Mouse (Mus musculus) R1 (cell line): ENCODE data around the gene Gm20388.

ENCODE experiments used
- DNase-seq: peaks from one replicate; pipeline ENCODE4 v3.0.0-alpha.2; 2018; ENCODE audit warnings: low read depth, low spot score

The Gm20388 gene

DNA sequence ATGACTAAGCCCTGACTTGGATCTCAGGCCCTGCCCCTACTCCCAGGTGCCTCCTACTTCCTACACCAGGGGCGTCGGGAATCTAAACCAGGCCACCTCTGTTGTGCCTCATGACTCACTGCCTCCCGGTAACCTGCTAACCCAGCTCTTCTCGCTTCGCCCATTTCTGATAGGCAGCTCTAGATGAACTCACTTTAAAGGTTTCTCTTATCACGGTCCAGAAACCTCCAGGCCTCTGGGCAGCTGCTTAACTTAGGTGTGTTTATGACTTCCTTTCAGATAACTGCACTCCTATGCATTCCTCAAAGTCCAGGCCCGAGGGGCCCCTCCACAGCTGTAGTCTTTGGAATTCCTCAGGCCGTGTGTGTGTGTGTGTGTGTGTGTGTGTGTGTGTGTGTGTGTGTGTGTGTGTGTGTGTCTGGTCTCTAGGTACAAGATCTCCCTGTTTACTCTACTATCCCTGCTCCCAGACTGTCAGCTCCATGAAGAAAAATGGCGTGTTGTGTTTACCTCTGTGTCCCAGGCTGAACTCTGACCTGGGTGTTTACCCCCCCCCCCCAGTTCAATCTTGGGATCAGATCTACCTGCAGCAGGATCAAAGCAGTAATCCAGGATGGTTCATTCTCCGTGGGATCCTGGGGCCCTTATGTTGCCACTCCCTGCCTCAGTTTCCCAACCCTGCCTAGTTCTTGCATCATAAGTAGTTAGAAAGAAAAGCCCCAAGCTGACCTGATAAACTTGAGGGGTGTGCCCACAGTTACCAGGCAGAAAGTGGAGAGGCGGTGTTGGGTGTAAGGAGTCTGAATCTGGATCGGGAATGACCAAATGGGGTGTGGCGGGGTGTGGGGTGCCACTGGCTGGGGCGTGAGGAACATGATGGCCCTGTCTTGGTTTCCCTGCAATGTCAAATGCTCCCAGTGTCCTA lies 2725.5 kb downstream of the Gm20388 start:
- no peak for DNase-seq

DNA sequence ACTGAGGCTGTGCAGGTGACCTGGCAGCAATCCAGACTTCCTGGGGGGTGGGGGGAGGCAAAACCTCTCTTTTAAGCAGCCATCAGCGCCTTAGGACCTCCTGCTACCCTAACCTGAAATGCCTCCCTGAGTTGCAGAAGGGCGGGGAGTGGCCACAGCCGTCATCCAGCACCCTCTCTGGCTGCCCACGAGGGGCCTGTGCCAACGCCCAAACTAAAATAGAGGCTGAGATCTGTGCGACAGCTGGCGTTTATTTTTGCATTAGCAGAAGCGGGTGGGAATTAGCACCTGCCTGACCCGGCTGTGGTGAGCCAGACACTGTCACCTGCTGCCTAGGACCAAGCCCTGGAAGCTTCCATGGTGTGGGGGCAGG lies 2726.1 kb downstream of the Gm20388 start:
- no peak for DNase-seq

DNA sequence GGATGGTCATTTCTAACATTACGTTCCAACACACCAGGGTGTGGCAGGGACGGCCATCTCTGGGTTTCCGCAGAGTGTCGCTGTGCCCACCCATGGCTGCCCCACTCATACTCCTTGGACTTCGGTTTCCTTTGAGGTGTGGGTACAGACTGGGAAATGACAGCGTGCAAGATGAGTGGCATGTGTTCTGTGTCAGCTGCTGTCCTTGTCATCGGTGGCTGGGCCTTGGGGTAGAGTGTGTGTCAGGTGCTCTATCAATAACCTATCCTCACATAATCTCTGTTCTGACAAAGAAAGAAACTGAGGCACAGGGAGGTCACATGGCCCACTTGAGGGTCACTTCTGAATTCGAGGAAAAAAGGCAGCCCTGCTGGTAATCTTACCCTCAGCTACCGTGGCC lies 2726.6 kb downstream of the Gm20388 start:
- no peak for DNase-seq

DNA sequence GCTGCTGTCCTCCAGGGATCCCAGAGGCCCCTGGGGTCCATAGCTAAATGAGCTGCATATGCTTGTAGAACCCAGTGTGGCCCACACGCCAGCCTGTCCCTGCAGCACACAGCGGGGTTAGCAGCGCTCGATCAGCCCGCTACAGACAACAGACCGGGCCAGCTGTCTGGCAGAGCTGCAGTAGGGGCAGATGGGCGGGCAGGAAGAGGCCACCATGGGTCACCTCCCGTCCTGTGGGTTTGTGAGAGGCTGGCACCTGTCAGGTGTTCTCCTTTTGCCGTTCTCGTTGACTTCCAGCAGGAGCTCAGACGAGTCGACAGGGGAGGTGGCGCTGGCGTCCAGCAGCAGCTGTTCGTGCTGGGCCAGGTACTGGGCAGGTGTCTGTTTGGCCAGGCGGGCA lies 2728.0 kb downstream of the Gm20388 start:
- no peak for DNase-seq

DNA sequence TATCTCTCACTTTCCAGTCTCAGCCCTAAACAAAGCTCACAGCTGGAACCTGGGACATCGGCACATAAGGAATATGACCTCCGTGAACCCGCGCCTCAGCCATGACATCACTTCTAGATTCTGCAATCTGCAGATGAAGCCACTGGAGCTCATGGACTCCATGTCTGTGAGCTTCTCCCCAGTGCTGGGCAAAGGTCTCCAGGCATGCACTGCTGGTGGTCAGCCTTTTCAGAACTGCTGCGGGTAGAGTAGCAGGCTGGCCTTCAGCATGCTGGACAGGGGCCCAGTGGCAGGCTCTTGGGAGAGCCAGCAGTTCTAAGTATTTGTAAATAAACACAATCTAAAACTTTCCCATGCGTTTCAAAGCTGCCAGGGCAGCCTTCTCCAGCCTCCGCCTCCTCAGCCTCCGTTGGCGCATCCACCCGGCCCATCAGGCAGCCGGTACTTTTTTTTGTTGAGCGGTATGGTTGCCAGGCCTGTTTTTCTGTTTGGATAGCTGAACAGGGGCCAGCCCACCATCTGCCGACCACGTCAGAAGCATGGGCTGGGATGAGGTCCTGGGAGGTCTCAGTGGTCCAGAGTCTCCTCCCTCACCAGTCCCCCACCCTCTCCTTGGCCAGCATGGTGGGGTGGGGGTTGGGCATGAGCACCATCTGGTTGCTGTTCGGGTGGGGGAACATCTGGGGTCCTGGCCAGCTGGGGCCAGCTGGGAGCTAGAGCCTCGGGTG lies 2729.0 kb downstream of the Gm20388 start:
- DNase-seq: no peak

DNA sequence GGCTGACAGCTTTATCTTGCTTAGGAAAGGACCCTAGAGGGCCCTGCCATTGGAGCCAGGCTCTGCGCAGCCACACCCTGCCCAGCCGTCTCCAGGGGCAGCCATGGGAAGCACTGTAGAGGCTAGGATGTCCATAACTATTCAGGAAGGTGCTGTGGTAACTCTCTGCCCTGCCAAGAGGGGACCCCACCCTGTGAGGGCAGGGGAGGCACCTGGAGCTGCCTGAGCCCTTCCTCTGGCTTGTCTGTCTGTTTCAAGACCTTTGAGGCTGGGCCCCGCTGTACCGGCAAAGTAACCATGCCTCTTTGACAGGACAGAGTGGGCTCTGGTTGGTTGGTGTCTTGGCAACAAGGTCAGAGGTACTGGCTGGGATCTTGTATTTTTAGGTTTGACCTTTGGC lies 2730.2 kb downstream of the Gm20388 start:
- DNase-seq: no peak

DNA sequence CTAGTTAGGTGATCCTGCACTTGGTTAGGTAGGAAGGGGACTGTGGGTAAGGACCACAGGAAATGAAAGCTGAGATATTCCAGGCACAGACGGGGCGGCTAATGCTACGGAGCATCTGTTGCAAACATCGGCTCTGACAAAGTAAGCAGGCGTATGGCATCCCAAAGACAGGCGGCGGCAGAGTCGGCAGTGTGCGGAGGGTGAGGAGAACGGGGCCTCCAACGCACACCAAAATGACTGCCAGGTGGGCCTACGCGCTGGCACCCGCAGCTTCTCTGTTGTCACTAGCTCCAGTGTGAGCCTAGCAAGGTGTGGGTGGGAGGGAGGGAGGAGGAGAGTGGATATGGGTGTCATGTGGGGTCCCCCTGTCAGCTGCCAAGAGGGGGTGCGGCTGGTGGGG lies 2730.8 kb downstream of the Gm20388 start:
- no peak for DNase-seq

DNA sequence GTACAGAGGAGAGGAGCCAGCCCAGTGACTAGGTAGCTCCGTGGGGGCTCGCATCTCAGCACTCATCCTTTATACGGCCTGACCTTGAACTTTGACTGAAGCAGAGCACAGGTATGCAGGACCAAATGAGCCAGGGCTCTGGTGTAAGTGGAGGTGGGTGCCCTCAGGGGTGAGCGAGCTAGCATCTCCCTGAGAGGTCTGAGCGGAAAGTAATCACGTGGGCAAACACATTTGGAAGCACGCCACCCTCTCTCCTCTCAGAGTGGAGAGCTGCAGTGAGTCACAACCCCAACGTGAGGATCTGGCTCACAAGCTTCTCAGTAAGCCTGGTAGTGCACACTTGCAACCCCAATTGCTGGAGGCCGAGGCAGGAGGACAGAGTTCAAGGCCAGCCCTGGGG lies 2731.4 kb downstream of the Gm20388 start:
- no peak for DNase-seq

DNA sequence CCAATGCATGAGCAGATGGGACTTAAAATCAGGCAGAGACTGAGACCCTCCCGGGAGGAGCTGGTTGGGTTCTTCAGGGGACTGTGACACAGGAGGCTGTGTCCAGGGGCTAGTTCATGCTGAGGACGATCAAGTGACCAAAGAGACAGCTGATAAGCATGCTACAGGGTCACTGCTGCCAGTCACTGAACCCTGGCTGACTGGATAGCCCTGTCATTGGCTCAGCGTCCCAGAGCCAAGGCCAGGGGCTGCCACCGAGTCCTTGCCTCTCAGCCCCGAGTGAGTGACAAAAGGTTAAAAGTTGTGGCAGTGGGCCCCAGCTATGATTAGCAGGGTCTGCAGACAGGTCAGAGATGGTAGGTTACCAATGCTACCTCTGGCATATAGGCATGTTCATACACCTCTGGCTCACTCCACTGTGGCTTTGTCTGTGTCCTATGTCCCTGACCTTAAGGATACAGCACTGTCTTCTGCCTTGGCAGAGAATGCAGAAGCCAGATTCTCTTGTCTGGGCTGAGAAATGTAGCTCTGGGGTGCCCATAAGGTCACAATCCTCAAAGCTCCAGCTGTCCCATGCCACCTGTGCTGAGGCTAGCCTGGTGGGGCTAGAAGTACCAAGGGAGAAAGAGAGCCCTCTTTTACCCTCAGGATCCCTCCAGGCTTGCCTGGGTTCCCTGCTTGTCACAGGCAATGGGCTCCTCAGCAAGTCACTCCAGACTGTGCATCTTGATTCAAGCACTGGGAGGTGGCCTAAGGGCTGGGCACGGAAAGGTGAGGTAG lies 2733.7 kb downstream of the Gm20388 start:
- no peak for DNase-seq

DNA sequence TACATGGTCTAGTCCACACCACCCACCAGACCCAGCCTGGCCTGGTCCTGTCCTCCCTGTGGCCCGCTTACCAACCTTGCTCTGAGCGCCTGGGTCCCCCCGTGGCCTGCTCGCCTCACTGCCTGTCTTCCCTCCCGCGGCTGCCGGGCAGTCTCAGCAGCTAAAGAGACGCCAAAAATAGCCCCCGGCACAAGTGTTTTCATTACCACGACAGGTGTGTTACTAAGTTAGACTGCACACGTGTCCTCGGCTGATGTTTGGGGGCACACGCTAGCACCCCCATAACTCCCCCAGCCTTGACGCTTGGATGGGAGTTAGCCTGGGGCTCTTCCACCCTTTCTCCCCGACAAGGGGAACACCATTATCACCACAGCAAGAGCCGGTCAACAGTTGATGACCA lies 2735.7 kb downstream of the Gm20388 start:
- DNase-seq: no peak

DNA sequence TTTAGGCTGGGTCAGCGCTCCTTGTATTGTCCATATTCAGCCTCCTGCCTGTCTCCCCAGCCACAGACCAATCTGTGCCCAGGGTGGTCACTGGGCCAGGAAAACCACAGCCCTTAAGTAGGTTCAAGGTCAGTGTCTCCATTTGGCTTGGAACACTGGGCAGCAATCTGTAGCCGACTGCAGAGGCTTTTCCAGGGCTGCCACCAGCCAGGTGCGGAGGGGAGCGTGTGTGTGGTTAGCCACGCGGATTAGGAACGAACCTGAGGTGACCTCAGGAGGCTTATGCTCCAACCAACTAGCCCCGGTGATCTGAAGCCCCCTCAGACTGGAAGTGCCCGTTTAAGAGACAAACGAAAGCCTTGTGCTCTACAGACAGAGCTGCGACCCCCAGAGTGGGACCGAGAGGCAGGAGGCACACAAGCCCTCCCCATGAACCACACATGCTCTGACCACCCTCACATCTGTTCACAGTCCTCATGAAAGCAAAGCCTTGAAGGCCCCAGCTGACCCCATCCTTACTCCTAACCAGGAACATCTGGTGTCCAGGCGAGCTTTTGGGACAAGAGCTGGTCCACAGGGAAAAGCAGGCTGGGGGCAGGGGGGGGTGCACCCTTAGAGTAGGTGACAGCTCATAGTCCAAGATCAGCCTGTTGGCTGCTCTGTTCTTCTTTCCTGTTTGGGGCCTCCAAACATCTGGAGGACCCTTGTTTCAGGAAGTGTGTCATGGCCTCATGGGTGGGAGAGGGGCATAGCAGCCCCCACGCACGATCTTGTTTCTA lies 2737.7 kb downstream of the Gm20388 start:
- no peak for DNase-seq

DNA sequence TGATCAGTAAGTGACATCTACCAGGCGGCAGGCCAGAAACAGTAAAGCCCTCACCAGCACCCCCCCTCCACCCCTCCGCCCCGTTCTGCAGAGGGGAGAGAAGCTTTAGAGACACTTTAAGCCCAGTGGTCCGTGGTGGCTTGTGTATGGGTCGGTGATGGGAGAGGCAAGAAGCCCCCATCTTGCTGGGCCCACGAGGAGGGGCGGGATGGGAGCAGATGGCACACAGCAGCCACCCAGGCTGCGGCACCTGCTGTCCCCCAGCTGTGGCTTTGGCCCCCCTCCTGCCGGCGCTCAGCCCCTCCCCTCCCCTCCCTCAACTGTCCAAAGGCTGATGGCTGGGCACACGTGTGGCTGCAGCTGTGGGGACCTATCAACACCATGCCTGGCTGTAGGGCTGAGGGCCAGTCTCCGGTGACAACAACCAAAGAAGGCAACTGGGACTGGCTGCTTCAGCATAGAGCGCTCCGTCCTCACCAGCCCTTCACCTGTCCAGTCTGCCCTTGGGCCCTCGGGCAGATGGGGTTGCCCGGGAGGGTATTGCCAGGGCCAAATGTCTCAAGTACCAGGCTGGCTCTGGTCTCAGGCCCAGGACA lies 2740.8 kb downstream of the Gm20388 start:
- DNase-seq: no peak

DNA sequence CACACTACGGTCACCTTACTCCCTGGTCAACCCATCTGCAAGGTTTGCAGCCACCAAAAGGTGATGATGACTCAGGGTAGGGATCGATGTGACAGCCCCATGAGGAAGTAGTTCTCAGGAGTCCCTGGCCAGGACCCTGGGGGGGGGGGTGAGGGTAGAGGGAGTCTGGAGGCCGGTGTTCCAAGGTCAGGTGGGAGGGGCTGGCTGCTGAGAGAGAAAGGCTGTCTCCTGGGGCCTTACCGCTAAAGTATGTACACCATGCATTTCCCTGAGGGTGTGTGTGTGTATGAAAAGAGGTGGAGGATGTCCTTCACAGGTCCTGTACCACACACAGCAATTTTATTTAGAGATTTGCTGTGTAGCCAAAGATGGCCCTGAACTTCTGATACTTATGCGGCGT lies 2742.0 kb downstream of the Gm20388 start:
- no peak for DNase-seq

DNA sequence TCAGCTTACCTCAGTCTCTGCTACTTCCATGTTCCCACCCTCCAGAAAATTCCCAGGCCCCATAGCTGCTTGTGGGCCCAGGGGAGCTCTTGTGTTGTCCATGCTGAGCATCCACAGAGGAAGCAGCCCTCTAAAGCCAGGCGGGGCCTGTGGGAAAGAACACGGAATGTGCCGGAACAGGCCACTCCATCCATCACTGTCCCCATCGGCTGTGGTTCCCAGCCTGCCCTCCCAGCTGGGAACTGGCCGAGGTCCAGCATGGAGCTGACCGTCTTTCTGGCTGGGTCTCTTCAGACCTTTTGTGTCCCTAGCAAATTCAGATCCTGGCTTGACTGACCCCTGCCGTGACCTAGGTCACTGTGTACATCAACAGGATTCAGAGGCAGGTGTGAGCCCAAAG lies 2744.1 kb downstream of the Gm20388 start:
- no peak for DNase-seq

DNA sequence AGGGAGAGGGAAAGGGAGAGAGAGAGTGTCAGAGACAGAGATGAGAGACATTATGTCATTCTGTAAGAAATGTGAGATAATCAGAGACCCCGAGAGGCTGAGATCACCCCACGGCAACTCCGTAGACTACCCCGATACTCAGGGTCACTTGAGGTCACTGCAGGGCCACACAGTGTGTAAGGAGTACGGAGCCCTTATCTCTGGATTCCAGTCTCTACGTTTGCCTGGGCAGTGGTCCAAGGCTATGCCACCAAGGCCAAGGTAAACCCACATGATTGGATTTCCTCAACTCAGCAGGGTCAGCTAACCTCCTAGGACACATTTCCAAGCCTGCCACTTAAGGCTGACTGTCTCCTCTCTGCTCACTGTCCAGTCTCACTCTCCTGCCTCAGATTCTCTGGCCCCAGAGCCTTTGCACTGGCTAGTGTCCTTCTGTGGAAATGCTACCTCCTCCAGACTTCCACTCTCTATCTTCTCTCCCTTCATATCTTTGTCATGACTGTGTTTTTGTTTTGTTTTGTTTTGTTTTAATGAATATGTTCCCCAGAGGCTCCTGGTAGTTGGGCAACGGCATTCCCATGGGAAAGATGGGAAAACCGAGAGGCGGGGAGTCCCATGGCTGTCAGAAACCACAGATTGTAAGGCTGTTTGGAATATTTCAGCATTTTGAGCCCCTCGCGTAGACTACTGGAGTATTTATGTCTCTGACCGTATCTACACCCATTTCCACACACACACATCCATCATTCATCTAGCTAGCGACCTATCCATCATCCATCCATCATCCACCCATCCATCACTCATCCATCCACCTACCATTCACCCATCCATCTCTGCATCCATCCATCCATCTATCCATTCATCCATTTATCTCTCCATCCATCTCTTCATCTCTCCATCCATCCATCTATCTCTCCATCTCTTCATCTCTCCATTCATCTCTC lies 2745.7 kb downstream of the Gm20388 start:
- DNase-seq: no peak

DNA sequence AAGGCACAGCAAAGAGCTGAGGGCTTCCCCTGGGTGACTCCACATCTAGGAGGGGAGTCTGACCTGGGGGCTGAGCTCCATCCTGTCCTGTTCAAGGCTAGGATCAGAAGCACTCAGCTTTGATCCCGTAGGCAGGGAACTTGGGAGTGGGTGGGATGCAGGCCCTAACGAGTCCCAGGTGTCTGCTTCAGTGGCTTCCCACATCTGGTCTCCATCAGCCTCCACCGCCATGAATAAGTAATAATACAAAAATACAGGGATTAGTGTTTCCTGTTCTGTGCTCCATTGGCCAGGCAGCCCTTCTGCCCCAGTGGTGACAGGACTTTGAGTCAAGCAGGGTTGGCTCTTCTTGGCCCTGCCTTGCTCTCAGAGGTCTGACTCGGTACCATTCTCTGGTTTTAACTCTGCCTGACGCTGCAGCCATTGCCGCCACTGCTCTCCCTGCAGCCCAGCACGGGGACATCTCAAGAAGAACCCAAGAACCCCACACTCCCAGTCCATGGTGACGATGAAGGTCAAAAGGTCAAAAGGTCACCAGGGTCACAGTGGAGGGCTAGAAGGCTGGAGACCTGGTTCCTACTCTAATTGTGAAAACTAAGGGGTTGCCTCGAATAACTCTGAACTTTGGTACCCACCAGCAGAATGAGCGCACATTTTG lies 2747.6 kb downstream of the Gm20388 start:
- DNase-seq: no peak

DNA sequence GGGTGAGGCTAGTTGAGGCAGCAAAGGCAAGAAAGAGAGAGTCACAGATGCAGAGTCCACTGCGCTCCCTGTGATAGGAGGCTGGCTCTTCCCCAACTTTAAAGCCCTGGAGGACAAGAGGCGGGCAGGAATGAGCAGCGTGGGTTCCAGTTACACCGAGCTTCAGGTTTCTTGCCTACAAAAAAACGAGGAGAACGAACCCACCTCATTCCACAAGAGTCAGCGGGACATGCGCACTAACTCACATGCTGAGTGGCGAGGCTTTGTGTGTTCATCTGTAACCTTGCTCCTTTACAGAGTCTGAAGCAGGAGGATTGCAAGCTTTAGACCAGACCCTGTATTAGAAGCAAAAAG lies 2748.1 kb downstream of the Gm20388 start:
- DNase-seq: no peak

DNA sequence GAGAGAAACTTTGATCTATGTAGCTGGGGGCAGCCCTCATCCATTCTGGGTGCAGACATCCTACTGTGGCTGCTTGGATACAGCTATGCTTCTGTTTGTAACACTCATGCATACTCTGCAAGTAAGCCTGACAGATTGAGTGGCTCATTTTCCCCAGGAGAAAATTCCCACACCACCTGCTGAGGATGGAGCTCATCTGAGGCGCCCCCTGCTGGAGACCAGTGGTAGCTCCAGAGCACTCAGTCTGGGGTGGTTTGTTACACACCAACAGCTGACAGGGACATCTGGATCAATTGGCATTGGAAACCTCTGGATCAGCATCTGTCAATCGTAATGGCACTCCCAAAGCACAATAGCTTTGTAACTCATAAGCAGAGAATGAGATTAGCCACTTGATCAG lies 2749.4 kb downstream of the Gm20388 start:
- peak; percentile 52 for DNase-seq

DNA sequence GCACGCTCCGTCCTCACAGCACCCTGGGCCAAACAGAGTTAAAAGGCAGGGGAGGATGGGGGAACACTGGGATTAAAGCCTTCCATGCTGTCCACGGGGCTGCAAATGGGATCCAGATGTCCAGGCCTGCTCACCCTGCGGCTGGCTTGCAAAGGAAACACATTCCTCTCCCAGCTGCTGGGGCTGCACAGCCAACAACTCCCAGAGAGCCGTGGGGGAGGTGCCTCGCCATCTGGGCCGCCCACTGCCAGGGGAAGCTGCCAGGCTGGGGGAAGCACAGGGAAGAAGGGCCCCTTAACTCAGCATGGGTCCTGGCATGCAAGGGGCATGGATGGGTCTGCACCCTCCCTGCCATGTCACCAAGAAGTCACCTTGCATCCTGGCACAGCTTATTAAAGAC lies 2750.5 kb downstream of the Gm20388 start:
- DNase-seq: no peak

DNA sequence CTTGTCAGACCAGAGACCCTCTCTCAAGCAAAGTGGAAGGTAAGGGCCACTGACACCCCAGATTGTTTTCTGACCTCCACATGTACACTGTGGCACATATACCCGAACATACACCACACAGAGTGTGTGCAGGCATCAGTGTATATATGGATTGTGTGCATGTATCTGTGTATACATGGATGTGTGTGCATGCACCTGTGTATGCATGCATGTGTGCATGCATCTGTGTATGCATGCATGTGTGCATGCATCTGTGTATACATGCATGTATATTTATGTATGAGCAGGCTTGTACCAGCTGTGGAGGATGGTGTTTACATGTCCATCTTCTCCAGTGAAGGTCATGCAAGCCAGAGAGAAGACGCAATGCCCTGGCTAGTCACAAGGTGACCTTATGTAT lies 2751.3 kb downstream of the Gm20388 start:
- no peak for DNase-seq
